Mouse (Mus musculus): ENCODE measurements around the gene Zfp1. TPM values are rescaled to one million over a fixed set of nuclear protein-coding genes. Genes with fewer than 3 reads are reported as not detected.

Gene Zfp1
- polyA plus RNA-seq, 1 experiment from 2014 or later, result 28.4 TPM

- ATAC-seq (ENCODE audit: low FRiP score), result no peak
- H3K4me1 ChIP-seq, result peaks cover 20% of the 10 kb centered on the region
- H3K4me3 ChIP-seq (replicated peaks), result no peak overlapping the region
- no peak overlapping the region for H3K4me2 ChIP-seq
- H3K27ac ChIP-seq, result no peak overlapping the region
- no peak overlapping the region for H3K9ac ChIP-seq
- over 99% methylated on average over 8 of the region's 8 CpGs for WGBS
- H3K36me3 ChIP-seq (replicated peaks), result peaks cover 3% of the 10 kb centered on the region; the same call in 1 of the 2 replicates
- H3K27me3 ChIP-seq, result no peaks in the 10 kb centered on the region
- H3K9me3 ChIP-seq, result no peaks in the 10 kb centered on the region
Measured at GRCm38 (mm10) chr8:111645715-111646114, 2.5 kb downstream of the Zfp1 start.

DNA sequence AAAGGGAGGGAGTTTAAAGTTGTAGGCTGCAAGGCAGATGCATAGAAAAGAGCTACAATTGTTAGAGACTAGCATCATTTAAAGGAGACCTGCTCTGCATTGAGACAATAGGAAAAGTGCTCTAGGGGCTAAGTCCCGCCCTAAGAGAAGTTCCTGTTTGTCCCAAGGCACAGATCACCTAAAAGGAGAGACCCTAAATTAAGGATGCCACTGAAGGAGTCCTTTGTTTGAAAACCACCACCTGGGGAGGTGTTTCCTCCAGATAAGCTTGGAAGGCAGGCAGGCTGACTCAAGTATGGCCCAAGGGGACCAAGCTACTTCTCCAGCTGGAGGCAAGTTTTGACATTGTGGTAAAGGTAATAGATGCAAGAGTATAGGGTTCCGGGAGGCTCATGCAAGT lies 5.6 kb downstream of the Zfp1 start:
- no peak for ATAC-seq (ENCODE audit: low FRiP score)
- WGBS, result 58% methylated on average over 2 of the region's 2 CpGs
- no peak overlapping the region for H3K4me2 ChIP-seq
- H3K9me3 ChIP-seq, result no peaks in the 10 kb centered on the region
- peaks cover 3% of the 10 kb centered on the region; the same call in 1 of the 2 replicates for H3K36me3 ChIP-seq (replicated peaks)
- H3K4me3 ChIP-seq (replicated peaks), result no peak overlapping the region
- H3K27ac ChIP-seq, result no peak overlapping the region
- no peaks in the 10 kb centered on the region for H3K27me3 ChIP-seq
- H3K4me1 ChIP-seq, result peaks cover 14% of the 10 kb centered on the region
- H3K9ac ChIP-seq, result no peak overlapping the region

GRCm38 (mm10) chr8:111650651-111651050 lies 7.5 kb downstream of the Zfp1 start:
- Histone ChIP-seq H3K9ac (no peak overlapping the region), H3K4me1 (peaks cover 12% of the 10 kb centered on the region), H3K4me3 (replicated peaks) (no peak overlapping the region), H3K36me3 (replicated peaks) (peaks cover 3% of the 10 kb centered on the region; the same call in 1 of the 2 replicates), H3K27ac (no peak overlapping the region), H3K9me3 (no peaks in the 10 kb centered on the region), H3K4me2 (no peak overlapping the region), H3K27me3 (no peaks in the 10 kb centered on the region)
- ATAC-seq (ENCODE audit: low FRiP score), result no peak
- WGBS, result 58% methylated on average over 3 of the region's 3 CpGs

DNA sequence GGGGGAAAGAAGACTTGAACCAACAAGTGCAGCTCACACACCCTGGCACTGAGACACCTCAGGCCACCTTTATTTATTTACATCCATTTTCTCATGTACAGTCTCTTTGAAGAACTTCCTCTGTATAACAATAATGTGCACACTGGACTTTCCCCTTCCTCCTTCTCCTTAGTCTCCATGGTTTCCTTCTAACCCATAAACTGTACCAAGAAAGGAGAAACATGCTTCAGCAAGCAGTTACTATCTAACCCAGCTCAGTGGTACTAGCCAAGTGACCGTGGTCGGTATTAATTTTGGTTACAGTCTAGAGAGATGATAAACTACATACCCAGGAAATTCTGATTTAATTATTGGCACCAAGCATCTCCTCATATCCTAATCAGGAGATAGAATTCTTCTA lies 10.3 kb downstream of the Zfp1 start:
- no peak overlapping the region for H3K4me2 ChIP-seq
- H3K9me3 ChIP-seq, result no peaks in the 10 kb centered on the region
- H3K27me3 ChIP-seq, result no peaks in the 10 kb centered on the region
- no peak overlapping the region for H3K9ac ChIP-seq
- H3K4me3 ChIP-seq (replicated peaks), result no peak overlapping the region
- H3K27ac ChIP-seq, result no peak overlapping the region
- ATAC-seq (ENCODE audit: low FRiP score), result no peak
- H3K4me1 ChIP-seq, result peaks cover 15% of the 10 kb centered on the region
- H3K36me3 ChIP-seq (replicated peaks), result no peaks in the 10 kb centered on the region
- WGBS, result 99% methylated on average over 2 of the region's 2 CpGs

- no peak for ATAC-seq (ENCODE audit: low FRiP score)
- Histone ChIP-seq H3K9me3 (no peaks in the 10 kb centered on the region), H3K27ac (no peak overlapping the region), H3K36me3 (replicated peaks) (peaks cover 17% of the 10 kb centered on the region; the same call in 1 of the 2 replicates), H3K9ac (no peak overlapping the region), H3K27me3 (no peaks in the 10 kb centered on the region), H3K4me1 (peaks cover 8% of the 10 kb centered on the region), H3K4me3 (replicated peaks) (no peak overlapping the region), H3K4me2 (no peak overlapping the region)
- WGBS, result 13% methylated on average over 1 of the region's 1 CpGs
Measured at GRCm38 (mm10) chr8:111657312-111657854, 14.2 kb downstream of the Zfp1 start.

GRCm38 (mm10) chr8:111658819-111659423 lies 15.7 kb downstream of the Zfp1 start:
- no peak for ATAC-seq (ENCODE audit: low FRiP score)
- peaks cover 17% of the 10 kb centered on the region; the same call in 1 of the 2 replicates for H3K36me3 ChIP-seq (replicated peaks)

GRCm38 (mm10) chr8:111662473-111662872 lies 19.3 kb downstream of the Zfp1 start:
- H3K4me1 ChIP-seq, result peaks cover 2% of the 10 kb centered on the region
- H3K9ac ChIP-seq, result no peak overlapping the region
- H3K36me3 ChIP-seq (replicated peaks), result peaks cover 26% of the 10 kb centered on the region
- no peak for ATAC-seq (ENCODE audit: low FRiP score)
- H3K27me3 ChIP-seq, result no peaks in the 10 kb centered on the region
- H3K4me2 ChIP-seq, result no peak overlapping the region
- WGBS, result 85% methylated on average over 3 of the region's 3 CpGs
- no peak overlapping the region for H3K27ac ChIP-seq
- H3K9me3 ChIP-seq, result no peaks in the 10 kb centered on the region
- no peak overlapping the region for H3K4me3 ChIP-seq (replicated peaks)

More at GRCm38 (mm10) chr8:111658819-111659423, 15.7 kb downstream of the Zfp1 start:
- Histone ChIP-seq H3K9ac (no peak overlapping the region), H3K9me3 (no peaks in the 10 kb centered on the region), H3K4me3 (replicated peaks) (no peak overlapping the region), H3K4me1 (peaks cover 8% of the 10 kb centered on the region), H3K27ac (no peak overlapping the region), H3K4me2 (no peak overlapping the region), H3K27me3 (no peaks in the 10 kb centered on the region)
- WGBS, result 92% methylated on average over 6 of the region's 6 CpGs

GRCm38 (mm10) chr8:111666751-111667150 lies 23.6 kb downstream of the Zfp1 start:
- no peak overlapping the region for H3K4me3 ChIP-seq (replicated peaks)
- no peak overlapping the region for H3K4me2 ChIP-seq
- H3K4me1 ChIP-seq, result no peaks in the 10 kb centered on the region
- 92% methylated on average over 2 of the region's 2 CpGs for WGBS
- H3K27me3 ChIP-seq, result no peaks in the 10 kb centered on the region
- no peak for ATAC-seq (ENCODE audit: low FRiP score)
- H3K36me3 ChIP-seq (replicated peaks), result peaks cover 42% of the 10 kb centered on the region
- H3K9me3 ChIP-seq, result no peaks in the 10 kb centered on the region
- no peak overlapping the region for H3K9ac ChIP-seq
- H3K27ac ChIP-seq, result no peak overlapping the region

- H3K27me3 ChIP-seq, result no peaks in the 10 kb centered on the region
- no peak overlapping the region for H3K4me2 ChIP-seq
- no peaks in the 10 kb centered on the region for H3K4me1 ChIP-seq
- no peak overlapping the region for H3K9ac ChIP-seq
- H3K27ac ChIP-seq, result no peak overlapping the region
- WGBS, result 77% methylated on average over 8 of the region's 8 CpGs
- 0 out of 2 replicates have a peak, but pooled peaks cover 10% of the 10 kb centered on the region for H3K9me3 ChIP-seq
- H3K4me3 ChIP-seq (replicated peaks), result no peak overlapping the region
- peaks cover 14% of the 10 kb centered on the region for H3K36me3 ChIP-seq (replicated peaks)
- no peak for ATAC-seq (ENCODE audit: low FRiP score)
Measured at GRCm38 (mm10) chr8:111676237-111676636, 33.0 kb downstream of the Zfp1 start.

DNA sequence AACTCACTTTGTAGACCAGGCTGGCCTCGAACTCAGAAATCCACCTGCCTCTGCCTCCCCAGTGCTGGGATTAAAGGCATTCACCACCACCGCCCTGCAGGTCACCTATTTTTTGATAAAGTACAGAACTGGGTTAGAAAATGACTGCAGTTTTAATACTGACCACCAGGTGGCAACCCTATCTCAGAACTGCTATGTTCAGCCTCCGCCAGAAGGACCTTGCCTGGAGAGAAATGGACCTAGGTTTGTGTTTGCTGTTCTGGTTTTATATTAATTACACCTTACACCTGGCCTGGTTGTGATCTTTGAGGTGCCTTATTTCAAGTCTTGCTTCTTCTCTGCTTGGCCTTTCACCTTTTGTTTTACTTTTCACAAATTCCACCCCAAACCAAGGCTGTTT lies 34.9 kb downstream of the Zfp1 start:
- H3K36me3 ChIP-seq (replicated peaks), result 0 out of 2 replicates have a peak, but pooled peaks cover under 1% of the 10 kb centered on the region
- H3K4me3 ChIP-seq (replicated peaks), result no peak overlapping the region
- H3K27ac ChIP-seq, result no peak overlapping the region
- no peaks in the 10 kb centered on the region for H3K27me3 ChIP-seq
- H3K4me2 ChIP-seq, result no peak overlapping the region
- 0 out of 2 replicates have a peak, but pooled peaks cover 10% of the 10 kb centered on the region for H3K9me3 ChIP-seq
- WGBS, result 30% methylated on average over 3 of the region's 3 CpGs
- ATAC-seq (ENCODE audit: low FRiP score), result peak; percentile 46; the same call in 1 of the 2 replicates
- H3K9ac ChIP-seq, result no peak overlapping the region
- no peaks in the 10 kb centered on the region for H3K4me1 ChIP-seq

GRCm38 (mm10) chr8:111678848-111679247 lies 35.6 kb downstream of the Zfp1 start:
- 0 out of 2 replicates have a peak, but pooled peaks cover 10% of the 10 kb centered on the region for H3K9me3 ChIP-seq
- H3K4me1 ChIP-seq, result no peaks in the 10 kb centered on the region
- no peak overlapping the region for H3K27ac ChIP-seq
- no peaks in the 10 kb centered on the region for H3K27me3 ChIP-seq
- H3K4me3 ChIP-seq (replicated peaks), result no peak overlapping the region
- H3K9ac ChIP-seq, result no peak overlapping the region
- no peak overlapping the region for H3K4me2 ChIP-seq
- 86% methylated on average over 7 of the region's 7 CpGs for WGBS
- no peaks in the 10 kb centered on the region for H3K36me3 ChIP-seq (replicated peaks)
- ATAC-seq (ENCODE audit: low FRiP score), result no peak

- 40% methylated on average over 17 of the region's 17 CpGs for WGBS
Measured at GRCm38 (mm10) chr8:111680423-111681028, 37.3 kb downstream of the Zfp1 start.

More at GRCm38 (mm10) chr8:111680423-111681028, 37.3 kb downstream of the Zfp1 start:
- H3K4me2 ChIP-seq, result no peak overlapping the region
- no peaks in the 10 kb centered on the region for H3K27me3 ChIP-seq
- H3K4me1 ChIP-seq, result no peaks in the 10 kb centered on the region
- H3K4me3 ChIP-seq (replicated peaks), result no peak overlapping the region
- no peak for ATAC-seq (ENCODE audit: low FRiP score)
- 0 out of 2 replicates have a peak, but pooled peaks cover 10% of the 10 kb centered on the region for H3K9me3 ChIP-seq
- no peak overlapping the region for H3K9ac ChIP-seq
- no peak overlapping the region for H3K27ac ChIP-seq
- no peaks in the 10 kb centered on the region for H3K36me3 ChIP-seq (replicated peaks)
